Mouse (Mus musculus): ENCODE results near the gene Gm8267.
"Not testable (repeated sequence)": the region's sequence is repeated elsewhere in the genome, so short reads cannot be mapped to it uniquely, and the experiment has no call there.

Gene Gm8267

GRCm38 (mm10) chr14:44750240-44750639 is at the start of gene Gm8267:
Gene Gm8267, minus strand, starts transcription at chr14:44750340.
- DNase-seq (ENCODE audit: inconsistent age in 2 of 2, low spot score in 1 of 2): no peak

- DNase-seq (ENCODE audit: inconsistent age in 2 of 2, low spot score in 1 of 2): not testable (repeated sequence)
Observed at GRCm38 (mm10) chr14:44789537-44790382, 39.6 kb upstream of the Gm8267 start.

- peak in 1 of 2 experiments; percentile 47 for DNase-seq (ENCODE audit: inconsistent age in 2 of 2, low spot score in 1 of 2)
Observed at GRCm38 (mm10) chr14:44742789-44743188, 7.4 kb downstream of the Gm8267 start.

GRCm38 (mm10) chr14:44730711-44731110 is 19.4 kb downstream of the Gm8267 start:
- not testable (repeated sequence) for DNase-seq (ENCODE audit: inconsistent age in 2 of 2, low spot score in 1 of 2)

GRCm38 (mm10) chr14:44706356-44706755 is 43.8 kb downstream of the Gm8267 start, which contains the start of gene Gm8257:
Gene Gm8257, minus strand, starts transcription at chr14:44706456.
- not testable (repeated sequence) for DNase-seq (ENCODE audit: inconsistent age in 2 of 2, low spot score in 1 of 2)
